Mouse (Mus musculus): ENCODE data around the gene Fam13c. TPM values are rescaled to one million over a fixed set of nuclear protein-coding genes. Genes with fewer than 3 reads are reported as not detected.

Gene Fam13c
- total and polyA plus RNA-seq, 3 experiments: 6.0 to 27.5 (median 12.8) TPM

- DNase-seq: peak; percentile 44
Observed at GRCm38 (mm10) chr10:70520143-70521131, 80.2 kb downstream of the Fam13c start.

GRCm38 (mm10) chr10:70521379-70521778 lies 81.1 kb downstream of the Fam13c start:
- no peak for DNase-seq

GRCm38 (mm10) chr10:70530185-70530823 lies 90.0 kb downstream of the Fam13c start:
- DNase-seq: peak; percentile 46

- DNase-seq: no peak
Observed at GRCm38 (mm10) chr10:70532249-70532648, 92.0 kb downstream of the Fam13c start.

- DNase-seq: no peak
Observed at GRCm38 (mm10) chr10:70533301-70533781, 93.1 kb downstream of the Fam13c start.

- DNase-seq: no peak
Observed at GRCm38 (mm10) chr10:70533986-70534385, 93.7 kb downstream of the Fam13c start.

GRCm38 (mm10) chr10:70534571-70534970 lies 94.3 kb downstream of the Fam13c start:
- no peak for DNase-seq

- DNase-seq: no peak
Observed at GRCm38 (mm10) chr10:70535401-70535800, 95.1 kb downstream of the Fam13c start.

- DNase-seq: no peak
Observed at GRCm38 (mm10) chr10:70537694-70538093, 97.4 kb downstream of the Fam13c start.

- no peak for DNase-seq
Observed at GRCm38 (mm10) chr10:70539251-70539650, 99.0 kb downstream of the Fam13c start.

- no peak for DNase-seq
Observed at GRCm38 (mm10) chr10:70540456-70541195, 100.3 kb downstream of the Fam13c start.

- no peak for DNase-seq
Observed at GRCm38 (mm10) chr10:70542857-70543256, 102.6 kb downstream of the Fam13c start.

- DNase-seq: no peak
Observed at GRCm38 (mm10) chr10:70552531-70552930, 112.2 kb downstream of the Fam13c start.

GRCm38 (mm10) chr10:70563636-70564035 lies 123.4 kb downstream of the Fam13c start:
- peak; percentile 64 for DNase-seq

GRCm38 (mm10) chr10:70581556-70582211 lies 141.4 kb downstream of the Fam13c start:
- no peak for DNase-seq

- DNase-seq: no peak
Observed at GRCm38 (mm10) chr10:70584171-70584570, 143.9 kb downstream of the Fam13c start.

- DNase-seq: no peak
Observed at GRCm38 (mm10) chr10:70586876-70587405, 146.7 kb downstream of the Fam13c start.

GRCm38 (mm10) chr10:70594007-70594406 lies 153.7 kb downstream of the Fam13c start:
- peak; percentile 28 for DNase-seq

GRCm38 (mm10) chr10:70598081-70598515 lies 157.8 kb downstream of the Fam13c start:
- no peak for DNase-seq

- DNase-seq: peak; percentile 56
Observed at GRCm38 (mm10) chr10:70598516-70599125, 158.3 kb downstream of the Fam13c start.
